8 mouse cellular contexts compared by ENCODE assay signal in the genomic region with DNA sequence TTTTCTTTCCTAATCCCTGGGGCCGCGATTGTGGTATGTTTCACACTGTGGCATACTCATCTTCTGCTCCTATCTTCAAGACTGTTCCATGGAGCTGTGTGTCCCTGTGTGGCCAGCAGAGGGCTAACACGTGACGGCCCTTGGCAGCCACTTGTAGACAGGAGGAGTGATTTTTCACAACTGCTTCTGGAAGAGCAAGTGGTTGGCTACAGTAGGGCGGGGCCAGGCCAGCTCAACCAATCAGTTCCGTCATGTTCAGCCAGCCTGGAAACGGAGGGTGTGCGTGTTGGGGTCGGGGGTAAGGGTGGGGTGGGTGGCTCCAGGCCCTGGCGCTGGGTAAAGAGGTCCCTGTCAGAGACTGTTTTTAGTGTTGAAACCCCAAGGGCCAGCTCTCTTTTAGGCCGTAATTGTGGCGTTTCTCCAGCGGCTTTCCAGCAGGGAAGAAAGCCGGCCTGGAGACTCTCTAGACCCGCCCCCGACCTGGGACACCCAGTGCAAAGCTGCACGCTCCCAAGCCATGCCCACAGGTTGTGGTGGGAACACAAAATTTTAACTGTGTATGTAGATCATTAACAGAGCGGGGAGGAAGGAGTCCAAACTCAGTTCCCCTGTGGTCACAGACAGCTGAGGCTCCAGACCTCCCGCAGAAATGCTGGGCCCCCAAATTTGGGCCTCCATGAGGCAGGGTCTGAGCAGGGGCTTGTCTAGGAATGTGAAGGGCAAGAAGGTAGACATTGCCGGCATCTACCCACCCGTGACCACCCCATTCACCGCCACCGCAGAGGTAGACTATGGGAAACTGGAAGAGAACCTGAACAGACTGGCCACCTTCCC. TPM values are rescaled to one million over a fixed set of nuclear protein-coding genes. Genes with fewer than 3 reads are reported as not detected.
DNase-seq lines count a peak whose midpoint lies in the region; ATAC-seq lines count a peak whose summit lies in the region.

A gene (plus strand): TSS at position 342 of the 834 bp plus-strand sequence.

- WGBS in heart, embryonic 12.5 days = 20% methylated on average over 23 of the region's 23 CpGs
- WGBS in kidney, embryonic 16.5 days = 20% methylated on average over 23 of the region's 23 CpGs
- WGBS in liver, embryonic 16.5 days (ENCODE audit: insufficient replicate concordance) = 15% methylated on average over 23 of the region's 23 CpGs
- 24% methylated on average over 23 of the region's 23 CpGs for WGBS in neural tube, embryonic 12.5 days

- ATAC-seq in erythroblast, adult 5-6 weeks (replicated peaks; ENCODE audit: low FRiP score, poor library complexity, severe bottlenecking) = 0 out of 2 replicates have a peak, but pooled peaks have one; percentile 37
- peak; percentile 82 for ATAC-seq in heart, embryonic 12.5 days (ENCODE audit: insufficient number of reproducible peaks, low FRiP score)
- peak; percentile 97 for ATAC-seq in kidney, embryonic 16.5 days (ENCODE audit: low FRiP score, low TSS enrichment)
- peak; percentile 89 for ATAC-seq in liver, embryonic 16.5 days (ENCODE audit: low read depth)
- peak; percentile 76 for ATAC-seq in neural tube, embryonic 12.5 days (ENCODE audit: low FRiP score, low read depth)

- no peak within 1 kb of the TSS for H3K27ac ChIP-seq in heart, embryonic 12.5 days (ENCODE audit: poor library complexity, severe bottlenecking)
- H3K27ac ChIP-seq in kidney, embryonic 16.5 days (ENCODE audit: low read length) = peak within 1 kb of the TSS; percentile 79
- peak within 1 kb of the TSS; percentile 67 for H3K27ac ChIP-seq in liver, embryonic 16.5 days (ENCODE audit: low read length)
- H3K27ac ChIP-seq in neural tube, embryonic 12.5 days = no peak within 1 kb of the TSS

- H3K9ac ChIP-seq in heart, embryonic 12.5 days = peak within 1 kb of the TSS; percentile 13; the same call in 1 of the 2 replicates
- H3K9ac ChIP-seq in kidney, embryonic 16.5 days (replicated peaks; ENCODE audit: low read length) = peak within 1 kb of the TSS; percentile 63
- H3K9ac ChIP-seq in liver, embryonic 16.5 days (ENCODE audit: low read depth, low read length) = peak within 1 kb of the TSS; percentile 53
- H3K9ac ChIP-seq in neural tube, embryonic 12.5 days = no peak within 1 kb of the TSS

- H3K36me3 ChIP-seq in heart, embryonic 12.5 days = no peaks in the 10 kb centered on the region
- H3K36me3 ChIP-seq in kidney, embryonic 16.5 days (ENCODE audit: insufficient read depth, low read length) = no peaks in the 10 kb centered on the region
- no peaks in the 10 kb centered on the region for H3K36me3 ChIP-seq in liver, embryonic 16.5 days (ENCODE audit: control insufficient read depth, insufficient read depth)
- H3K36me3 ChIP-seq in neural tube, embryonic 12.5 days = no peaks in the 10 kb centered on the region

- peak within 1 kb of the TSS; percentile 71 for H3K4me2 ChIP-seq in heart, embryonic 12.5 days
- H3K4me2 ChIP-seq in kidney, embryonic 16.5 days (replicated peaks; ENCODE audit: low read depth, low read length) = peak within 1 kb of the TSS; percentile 56
- H3K4me2 ChIP-seq in liver, embryonic 16.5 days (ENCODE audit: low read depth, low read length) = peak within 1 kb of the TSS; percentile 40
- peak within 1 kb of the TSS; percentile 54 for H3K4me2 ChIP-seq in neural tube, embryonic 12.5 days (replicated peaks)

- 0 out of 2 replicates have a peak, but pooled peaks cover 4% of the 10 kb centered on the region for H3K4me1 ChIP-seq in heart, embryonic 12.5 days (replicated peaks)
- peaks cover 5% of the 10 kb centered on the region for H3K4me1 ChIP-seq in kidney, embryonic 16.5 days (ENCODE audit: insufficient read depth, low read length)
- no peaks in the 10 kb centered on the region; the same call in 1 of the 2 replicates for H3K4me1 ChIP-seq in liver, embryonic 16.5 days (ENCODE audit: control insufficient read depth, low read depth, low read length)
- no peaks in the 10 kb centered on the region for H3K4me1 ChIP-seq in neural tube, embryonic 12.5 days

- DNase-seq in CD8-positive naive resting alpha-beta T cell, adult 2 months (ENCODE audit: low read depth in 2 of 2, low spot score in 2 of 2) = peak; percentile 14 to 41
- DNase-seq in adrenal gland, postnatal 10 days = peak; percentile 84
- DNase-seq in thymus, postnatal 14 days = peak; percentile 75

- H3K27me3 ChIP-seq in heart, embryonic 12.5 days (replicated peaks) = peaks cover 4% of the 10 kb centered on the region; the same call in 1 of the 2 replicates
- no peaks in the 10 kb centered on the region for H3K27me3 ChIP-seq in kidney, embryonic 16.5 days (ENCODE audit: insufficient read depth, low read length)
- H3K27me3 ChIP-seq in liver, embryonic 16.5 days (ENCODE audit: control insufficient read depth, insufficient read depth, low read depth, low read length) = no peaks in the 10 kb centered on the region; the same call in 1 of the 2 replicates
- peaks cover 2% of the 10 kb centered on the region; the same call in 1 of the 2 replicates for H3K27me3 ChIP-seq in neural tube, embryonic 12.5 days (replicated peaks)

- peak within 1 kb of the TSS; percentile 45 for H3K4me3 ChIP-seq in heart, embryonic 12.5 days
- H3K4me3 ChIP-seq in kidney, embryonic 16.5 days (ENCODE audit: low read length) = peak within 1 kb of the TSS; percentile 46
- H3K4me3 ChIP-seq in liver, embryonic 16.5 days (ENCODE audit: low read depth, low read length) = peak within 1 kb of the TSS; percentile 54
- peak within 1 kb of the TSS; percentile 24 for H3K4me3 ChIP-seq in neural tube, embryonic 12.5 days

- H3K9me3 ChIP-seq in heart, embryonic 12.5 days (replicated peaks) = no peaks in the 10 kb centered on the region
- no peaks in the 10 kb centered on the region for H3K9me3 ChIP-seq in kidney, embryonic 16.5 days (ENCODE audit: low read length)
- H3K9me3 ChIP-seq in liver, embryonic 16.5 days (replicated peaks; ENCODE audit: control insufficient read depth, low read length) = no peaks in the 10 kb centered on the region
- H3K9me3 ChIP-seq in neural tube, embryonic 12.5 days = no peaks in the 10 kb centered on the region

RNA-seq across cellular contexts. Expression of the gene that starts here (rescaled TPM):
- total RNA-seq in adrenal gland, postnatal 10 days (2021) = 10 to 100 TPM; 24.6 to 39.9 TPM
- 0.63 TPM in 1 of 2 replicates, not detected in the other for total RNA-seq in erythroblast, adult 5-6 weeks (2015; ENCODE audit: low replicate concordance)
- not detected in 2 replicates for total RNA-seq in erythroblast, adult 5-6 weeks (2017; ENCODE audit: low replicate concordance)
- 0.69 and 1.0 TPM in 2 replicates for polyA plus RNA-seq in heart, embryonic 12.5 days (2016; fragmentation: Nextera tagmentation; extraction: Ambion mirVana)
- polyA plus RNA-seq in kidney, embryonic 16.5 days (2015; fragmentation: Nextera tagmentation; extraction: Ambion mirVana) = 30.4 and 35.0 TPM in 2 replicates
- polyA plus RNA-seq in liver, embryonic 16.5 days (2015; fragmentation: Nextera tagmentation; extraction: Ambion mirVana) = 62.9 and 70.5 TPM in 2 replicates
- polyA plus RNA-seq in neural tube, embryonic 12.5 days (2016; fragmentation: Nextera tagmentation; extraction: Ambion mirVana) = 0.98 and 1.0 TPM in 2 replicates

Comparison
In these comparisons a context has a peak if more than half of its experiments do, and no peak if none do; other contexts are left out.
1. RNA of the gene that starts here (total RNA-seq): 24.6 to 39.9 TPM in adrenal gland, postnatal 10 days; 0.63 TPM in erythroblast, adult 5-6 weeks; every median in the first group is over 10 times any median in the second.
2. RNA of the gene that starts here (polyA plus RNA-seq): 62.9 to 70.5 TPM in liver, embryonic 16.5 days and 30.4 to 35.0 TPM in kidney, embryonic 16.5 days; 0.98 to 1.0 TPM in neural tube, embryonic 12.5 days and 0.69 to 1.0 TPM in heart, embryonic 12.5 days; every median in the first group is over 10 times any median in the second.
3. Peak in ATAC-seq in erythroblast, adult 5-6 weeks; RNA of the gene not detected or under 1 TPM.
4. DNase-seq: peak in every context shown above with its lines; median percentile 84 in adrenal gland, postnatal 10 days; 75 in thymus, postnatal 14 days; 28 in CD8-positive naive resting alpha-beta T cell, adult 2 months.
5. ATAC-seq: peak in every context shown above with its lines; median percentile 97 in kidney, embryonic 16.5 days; 89 in liver, embryonic 16.5 days; 82 in heart, embryonic 12.5 days; 76 in neural tube, embryonic 12.5 days; 37 in erythroblast, adult 5-6 weeks.
6. H3K27ac ChIP-seq: peak in kidney, embryonic 16.5 days (single experiment) and liver, embryonic 16.5 days (single experiment); none in heart, embryonic 12.5 days (single experiment) and neural tube, embryonic 12.5 days (single experiment).
7. Peak in every context shown above with its lines, with median percentiles within 50 percentile points of each other: H3K4me2 ChIP-seq and H3K4me3 ChIP-seq.